Mouse (Mus musculus) frontal cortex, adult 2 months (tissue): ENCODE results near the gene Mmrn2. TPM values are rescaled to one million over a fixed set of nuclear protein-coding genes. Genes with fewer than 3 reads are reported as not detected.

Source experiments
- polyA plus RNA-seq: library from polyadenylated mRNA; depleted of rRNA; stranded (reverse); fragments of >200 nt; gene quantifications from 2 replicates; pipeline ENCODE4 v1.2.3, GENCODE M21; 2012; rRNA removed

The Mmrn2 gene
- polyA plus RNA-seq, 1 experiment, result 2.9 TPM

Other genes with a start within 250 kb of the Mmrn2 start
- gene Npy4r, start 223.0 kb upstream of the Mmrn2 start, polyA plus RNA-seq, result not detected in 2 replicates
- 1.1 and 1.2 TPM in 2 replicates for gene Gprin2, start 173.8 kb upstream of the Mmrn2 start, polyA plus RNA-seq
- 1.1 and 1.3 TPM in 2 replicates for gene Syt15, start 155.9 kb upstream of the Mmrn2 start, polyA plus RNA-seq
- gene Shld2, start 65.0 kb upstream of the Mmrn2 start, polyA plus RNA-seq, result 3.8 and 4.7 TPM in 2 replicates
- gene Glud1, start 64.7 kb upstream of the Mmrn2 start, polyA plus RNA-seq, result 174 and 196 TPM in 2 replicates
- not detected in 2 replicates for gene Fam25c, start 20.0 kb upstream of the Mmrn2 start, polyA plus RNA-seq
- gene Sncg, start 676 bp upstream of the Mmrn2 start, polyA plus RNA-seq, result 7.6 and 10.5 TPM in 2 replicates
- gene Bmpr1a, start 127.9 kb downstream of the Mmrn2 start, polyA plus RNA-seq, result 23.8 and 28.0 TPM in 2 replicates
- not detected in 2 replicates for gene 9230112D13Rik, start 147.3 kb downstream of the Mmrn2 start, polyA plus RNA-seq
- 4.9 and 5.0 TPM in 2 replicates for gene Ldb3, start 213.2 kb downstream of the Mmrn2 start, polyA plus RNA-seq
- 0.04 and 0.10 TPM in 2 replicates for gene Opn4, start 224.7 kb downstream of the Mmrn2 start, polyA plus RNA-seq